11 mouse cellular contexts compared by ENCODE assay signal in genomic region chr17:15807295-15807984, GRCm38 (mm10). TPM values are rescaled to one million over a fixed set of nuclear protein-coding genes. Genes with fewer than 3 reads are reported as not detected.
DNase-seq lines count a peak whose midpoint lies in the region; ATAC-seq lines count a peak whose summit lies in the region.
"Had no signal": no experiment of that assay in that cellular context is flagged by ENCODE, and none has a peak within 500 bp of the region (broad histone marks: within the 10 kb centered on the region; RNA-seq: fewer than 3 reads in every experiment).

No protein-coding gene starts in this region.

- 81% methylated on average over 23 of the region's 23 CpGs for WGBS in hindbrain, embryonic 14.5 days
- WGBS in hindbrain, embryonic 12.5 days = 84% methylated on average over 23 of the region's 23 CpGs
- WGBS in embryonic facial prominence, embryonic 14.5 days = 88% methylated on average over 23 of the region's 23 CpGs
- 83% methylated on average over 23 of the region's 23 CpGs for WGBS in midbrain, embryonic 14.5 days

- peaks cover 24% of the 10 kb centered on the region for H3K36me3 ChIP-seq in hindbrain, embryonic 14.5 days (replicated peaks; ENCODE audit: control insufficient read depth, insufficient read depth)
- H3K36me3 ChIP-seq in hindbrain, embryonic 12.5 days = peaks cover 22% of the 10 kb centered on the region
- H3K36me3 ChIP-seq in embryonic facial prominence, embryonic 14.5 days (ENCODE audit: control insufficient read depth, insufficient read depth, low read length) = peaks cover 25% of the 10 kb centered on the region
- peaks cover 22% of the 10 kb centered on the region for H3K36me3 ChIP-seq in midbrain, embryonic 14.5 days (ENCODE audit: control insufficient read depth, insufficient read depth, low read length)

- H3K4me2 ChIP-seq in hindbrain, embryonic 14.5 days (replicated peaks) = no peak overlapping the region
- H3K4me2 ChIP-seq in hindbrain, embryonic 12.5 days (replicated peaks) = no peak overlapping the region
- H3K4me2 ChIP-seq in embryonic facial prominence, embryonic 14.5 days (ENCODE audit: low read depth, low read length) = no peak overlapping the region
- no peak overlapping the region for H3K4me2 ChIP-seq in midbrain, embryonic 14.5 days (ENCODE audit: low read length)
- H3K4me2 ChIP-seq: heart, embryonic 12.5 days had no signal

- H3K4me3 ChIP-seq in hindbrain, embryonic 14.5 days (replicated peaks; ENCODE audit: low read length) = no peak overlapping the region
- no peak overlapping the region for H3K4me3 ChIP-seq in hindbrain, embryonic 12.5 days
- no peak overlapping the region for H3K4me3 ChIP-seq in embryonic facial prominence, embryonic 14.5 days (ENCODE audit: low read depth, low read length)
- H3K4me3 ChIP-seq in midbrain, embryonic 14.5 days (replicated peaks; ENCODE audit: low read depth, low read length) = no peak overlapping the region
- H3K4me3 ChIP-seq: heart, embryonic 12.5 days; layer of hippocampus, adult 2 months had no signal

- ATAC-seq in hindbrain, embryonic 14.5 days (ENCODE audit: low FRiP score) = peak; percentile 9; the same call in 1 of the 2 replicates
- no peak; the same call in 1 of the 2 replicates for ATAC-seq in hindbrain, embryonic 12.5 days (ENCODE audit: low FRiP score)
- peak; percentile 53 for ATAC-seq in embryonic facial prominence, embryonic 14.5 days (ENCODE audit: low read depth)
- peak; percentile 17; the same call in 1 of the 2 replicates for ATAC-seq in midbrain, embryonic 14.5 days (ENCODE audit: low FRiP score, low TSS enrichment)

- no peak for DNase-seq in hindbrain, embryonic 14.5 days (ENCODE audit: low spot score)
- peak; percentile 64 for DNase-seq in embryonic facial prominence, embryonic 14.5 days (ENCODE audit: low spot score)
- DNase-seq in gastrocnemius, adult 8-10 months (ENCODE audit: low spot score in 2 of 2) = peak; percentile 71 to 82
- DNase-seq in midbrain, embryonic 14.5 days = no peak
- no peak for DNase-seq in spleen, postnatal 10 days (ENCODE audit: low spot score in 2 of 2)
- no peak for DNase-seq in adrenal gland, adult 2 months
- DNase-seq: kidney, adult 9 months; thymus, postnatal 25 days had no signal

- no peak overlapping the region for H3K27ac ChIP-seq in hindbrain, embryonic 14.5 days
- no peak overlapping the region for H3K27ac ChIP-seq in hindbrain, embryonic 12.5 days
- H3K27ac ChIP-seq in embryonic facial prominence, embryonic 14.5 days (replicated peaks; ENCODE audit: low read depth, low read length) = no peak overlapping the region
- H3K27ac ChIP-seq in midbrain, embryonic 14.5 days (replicated peaks; ENCODE audit: low read depth, low read length) = no peak overlapping the region

- no peak overlapping the region for H3K9ac ChIP-seq in hindbrain, embryonic 14.5 days
- no peak overlapping the region for H3K9ac ChIP-seq in hindbrain, embryonic 12.5 days
- H3K9ac ChIP-seq in embryonic facial prominence, embryonic 14.5 days (ENCODE audit: low read depth, low read length) = no peak overlapping the region
- H3K9ac ChIP-seq in midbrain, embryonic 14.5 days (replicated peaks; ENCODE audit: low read length) = no peak overlapping the region
- H3K9ac ChIP-seq: heart, embryonic 12.5 days had no signal

- H3K9me3 ChIP-seq in hindbrain, embryonic 14.5 days (ENCODE audit: control insufficient read depth, low read length) = no peaks in the 10 kb centered on the region
- no peaks in the 10 kb centered on the region; the same call in 1 of the 2 replicates for H3K9me3 ChIP-seq in hindbrain, embryonic 12.5 days (replicated peaks)
- H3K9me3 ChIP-seq in embryonic facial prominence, embryonic 14.5 days (ENCODE audit: control insufficient read depth, low read length) = no peaks in the 10 kb centered on the region
- no peaks in the 10 kb centered on the region for H3K9me3 ChIP-seq in midbrain, embryonic 14.5 days (ENCODE audit: control insufficient read depth, low read length)

- H3K27me3 ChIP-seq in hindbrain, embryonic 14.5 days (ENCODE audit: control insufficient read depth, insufficient read depth, low read length) = no peaks in the 10 kb centered on the region
- H3K27me3 ChIP-seq in hindbrain, embryonic 12.5 days = no peaks in the 10 kb centered on the region
- no peaks in the 10 kb centered on the region for H3K27me3 ChIP-seq in embryonic facial prominence, embryonic 14.5 days (replicated peaks; ENCODE audit: control insufficient read depth, insufficient read depth, low read length)
- H3K27me3 ChIP-seq in midbrain, embryonic 14.5 days (ENCODE audit: control insufficient read depth, insufficient read depth, low read length) = no peaks in the 10 kb centered on the region
- H3K27me3 ChIP-seq: heart, embryonic 12.5 days had no signal

- peaks cover 43% of the 10 kb centered on the region for H3K4me1 ChIP-seq in hindbrain, embryonic 14.5 days (replicated peaks; ENCODE audit: control insufficient read depth, insufficient read depth, low read length)
- peaks cover 46% of the 10 kb centered on the region for H3K4me1 ChIP-seq in hindbrain, embryonic 12.5 days
- peaks cover 37% of the 10 kb centered on the region for H3K4me1 ChIP-seq in embryonic facial prominence, embryonic 14.5 days (ENCODE audit: control insufficient read depth, insufficient read depth, low read length)
- peaks cover 38% of the 10 kb centered on the region for H3K4me1 ChIP-seq in midbrain, embryonic 14.5 days (ENCODE audit: control insufficient read depth, insufficient read depth, low read length)

RNA-seq across cellular contexts. Expression of gene Rgmb, which starts 23.4 kb away (rescaled TPM):
- polyA plus RNA-seq in hindbrain, embryonic 14.5 days (2014; fragmentation: Nextera tagmentation; extraction: Ambion mirVana) = 95.0 and 100.0 TPM in 2 replicates
- polyA plus RNA-seq in hindbrain, embryonic 12.5 days (2016; fragmentation: Nextera tagmentation; extraction: Ambion mirVana) = 140 and 156 TPM in 2 replicates
- 38.5 and 45.2 TPM in 2 replicates for polyA plus RNA-seq in embryonic facial prominence, embryonic 14.5 days (2014; fragmentation: Nextera tagmentation; extraction: Ambion mirVana)
- total RNA-seq in gastrocnemius, adult 8-10 months (2022) = 10 to 100 TPM; 36.9 to 46.0 (median 41.8) TPM
- polyA plus RNA-seq in midbrain, embryonic 14.5 days (2014; fragmentation: Nextera tagmentation; extraction: Ambion mirVana) = 76.4 and 107 TPM in 2 replicates
- 10 to 100 TPM; 12.3 to 16.4 TPM for total RNA-seq in adrenal gland, adult 2 months (2021)
- polyA plus RNA-seq in adrenal gland, adult 2 months (2012; rRNA removed) = 60.9 and 81.7 TPM in 2 replicates

Comparison
In these comparisons a context has a peak if more than half of its experiments do, and no peak if none do; other contexts are left out.
1. DNase-seq: peak in embryonic facial prominence, embryonic 14.5 days (single experiment) and gastrocnemius, adult 8-10 months (2 of 2); none in hindbrain, embryonic 14.5 days (single experiment), midbrain, embryonic 14.5 days (single experiment), spleen, postnatal 10 days (0 of 2) and adrenal gland, adult 2 months (single experiment).